Comparison of ENCODE assay signal across 12 mouse cellular contexts in genomic region chr3:57950431-57951331, GRCm38 (mm10).
DNase-seq lines count a peak whose midpoint lies in the region; ATAC-seq and TF ChIP-seq lines count a peak whose summit lies in the region.
"Had no signal": no experiment of that assay in that cellular context is flagged by ENCODE, and none has a peak within 500 bp of the region (broad histone marks: within the 10 kb centered on the region; RNA-seq: fewer than 3 reads in every experiment).

No protein-coding gene starts in this region.

- TF ChIP-seq CTCF in midbrain, postnatal 0 days (IDR thresholded peaks at IDR 0.05) = no peak

- peak; percentile 43; the same call in 1 of the 2 replicates for ATAC-seq in hindbrain, embryonic 13.5 days (ENCODE audit: low FRiP score)
- ATAC-seq in hindbrain, embryonic 12.5 days (ENCODE audit: low FRiP score) = no peak
- ATAC-seq in forebrain, embryonic 14.5 days = peak; percentile 69; the same call in 1 of the 2 replicates
- no peak for ATAC-seq in heart, embryonic 13.5 days (ENCODE audit: extremely low read depth, insufficient number of reproducible peaks, low FRiP score, low TSS enrichment)
- peak; percentile 53 for ATAC-seq in midbrain, postnatal 0 days (ENCODE audit: low FRiP score)
- no peak for ATAC-seq in granulocyte monocyte progenitor cell, adult 5-6 weeks (replicated peaks; ENCODE audit: poor library complexity, severe bottlenecking)

- no peaks in the 10 kb centered on the region for H3K9me3 ChIP-seq in hindbrain, embryonic 13.5 days
- H3K9me3 ChIP-seq in hindbrain, embryonic 12.5 days (replicated peaks) = no peaks in the 10 kb centered on the region
- H3K9me3 ChIP-seq in forebrain, embryonic 14.5 days (replicated peaks; ENCODE audit: control insufficient read depth, low read length) = no peaks in the 10 kb centered on the region
- H3K9me3 ChIP-seq in heart, embryonic 13.5 days = no peaks in the 10 kb centered on the region
- H3K9me3 ChIP-seq in midbrain, postnatal 0 days (ENCODE audit: low read length) = no peaks in the 10 kb centered on the region
- H3K9me3 ChIP-seq: neural tube, embryonic 13.5 days had no signal

- H3K9ac ChIP-seq in hindbrain, embryonic 13.5 days = no peak overlapping the region
- H3K9ac ChIP-seq in hindbrain, embryonic 12.5 days = no peak overlapping the region
- H3K9ac ChIP-seq in forebrain, embryonic 14.5 days (ENCODE audit: low read length) = 0 out of 2 replicates have a peak overlapping the region, but pooled peaks have one; percentile 8
- no peak overlapping the region for H3K9ac ChIP-seq in heart, embryonic 13.5 days
- no peak overlapping the region for H3K9ac ChIP-seq in midbrain, postnatal 0 days (replicated peaks; ENCODE audit: low read length, poor library complexity, severe bottlenecking)
- H3K9ac ChIP-seq: neural tube, embryonic 13.5 days had no signal

- WGBS in hindbrain, embryonic 13.5 days = 53% methylated on average over 7 of the region's 7 CpGs
- 62% methylated on average over 7 of the region's 7 CpGs for WGBS in hindbrain, embryonic 12.5 days
- 53% methylated on average over 7 of the region's 7 CpGs for WGBS in forebrain, embryonic 14.5 days
- WGBS in heart, embryonic 13.5 days = 46% methylated on average over 7 of the region's 7 CpGs
- 34% methylated on average over 7 of the region's 7 CpGs for WGBS in midbrain, postnatal 0 days

- no peak overlapping the region for H3K4me2 ChIP-seq in hindbrain, embryonic 13.5 days
- no peak overlapping the region for H3K4me2 ChIP-seq in hindbrain, embryonic 12.5 days (replicated peaks)
- no peak overlapping the region for H3K4me2 ChIP-seq in forebrain, embryonic 14.5 days (ENCODE audit: low read length)
- H3K4me2 ChIP-seq in heart, embryonic 13.5 days = no peak overlapping the region
- no peak overlapping the region for H3K4me2 ChIP-seq in midbrain, postnatal 0 days (ENCODE audit: low read depth, low read length, poor library complexity, severe bottlenecking)
- H3K4me2 ChIP-seq: neural tube, embryonic 13.5 days had no signal

- H3K36me3 ChIP-seq in hindbrain, embryonic 13.5 days = no peaks in the 10 kb centered on the region
- no peaks in the 10 kb centered on the region for H3K36me3 ChIP-seq in hindbrain, embryonic 12.5 days
- no peaks in the 10 kb centered on the region for H3K36me3 ChIP-seq in forebrain, embryonic 14.5 days (ENCODE audit: control insufficient read depth, insufficient read depth, low read length)
- H3K36me3 ChIP-seq in heart, embryonic 13.5 days = no peaks in the 10 kb centered on the region
- no peaks in the 10 kb centered on the region for H3K36me3 ChIP-seq in midbrain, postnatal 0 days (ENCODE audit: insufficient read depth, low read length)
- H3K36me3 ChIP-seq: neural tube, embryonic 13.5 days had no signal

- no peak overlapping the region for H3K4me3 ChIP-seq in hindbrain, embryonic 13.5 days
- H3K4me3 ChIP-seq in hindbrain, embryonic 12.5 days = no peak overlapping the region
- H3K4me3 ChIP-seq in forebrain, embryonic 14.5 days (ENCODE audit: low read depth, low read length) = no peak overlapping the region
- no peak overlapping the region for H3K4me3 ChIP-seq in heart, embryonic 13.5 days
- no peak overlapping the region for H3K4me3 ChIP-seq in midbrain, postnatal 0 days (ENCODE audit: low read depth, low read length)
- H3K4me3 ChIP-seq: neural tube, embryonic 13.5 days had no signal

- H3K27ac ChIP-seq in hindbrain, embryonic 13.5 days = no peak overlapping the region
- H3K27ac ChIP-seq in hindbrain, embryonic 12.5 days = no peak overlapping the region
- H3K27ac ChIP-seq in forebrain, embryonic 14.5 days (ENCODE audit: low read depth, low read length) = no peak overlapping the region
- 0 out of 2 replicates have a peak overlapping the region, but pooled peaks have one; percentile 12 for H3K27ac ChIP-seq in heart, embryonic 13.5 days (replicated peaks)
- peak overlapping the region; percentile 59; the same call in 1 of the 2 replicates for H3K27ac ChIP-seq in midbrain, postnatal 0 days (ENCODE audit: low read depth, low read length)
- H3K27ac ChIP-seq: neural tube, embryonic 13.5 days had no signal

- H3K4me1 ChIP-seq in hindbrain, embryonic 13.5 days (replicated peaks) = 0 out of 2 replicates have a peak, but pooled peaks cover 4% of the 10 kb centered on the region
- no peaks in the 10 kb centered on the region; the same call in 1 of the 2 replicates for H3K4me1 ChIP-seq in hindbrain, embryonic 12.5 days
- peaks cover 4% of the 10 kb centered on the region; the same call in 1 of the 2 replicates for H3K4me1 ChIP-seq in forebrain, embryonic 14.5 days (ENCODE audit: control insufficient read depth, insufficient read depth, low read length)
- peaks cover 23% of the 10 kb centered on the region for H3K4me1 ChIP-seq in heart, embryonic 13.5 days
- H3K4me1 ChIP-seq in midbrain, postnatal 0 days (ENCODE audit: insufficient read depth, low read length) = no peaks in the 10 kb centered on the region

- H3K27me3 ChIP-seq in hindbrain, embryonic 13.5 days = no peaks in the 10 kb centered on the region
- no peaks in the 10 kb centered on the region for H3K27me3 ChIP-seq in hindbrain, embryonic 12.5 days
- no peaks in the 10 kb centered on the region for H3K27me3 ChIP-seq in forebrain, embryonic 14.5 days (replicated peaks; ENCODE audit: control insufficient read depth, insufficient read depth, low read length)
- no peaks in the 10 kb centered on the region for H3K27me3 ChIP-seq in heart, embryonic 13.5 days (replicated peaks)
- no peaks in the 10 kb centered on the region for H3K27me3 ChIP-seq in midbrain, postnatal 0 days (ENCODE audit: insufficient read depth, low read length)
- H3K27me3 ChIP-seq: CH12.LX; neural tube, embryonic 13.5 days had no signal

- DNase-seq in forebrain, embryonic 14.5 days (ENCODE audit: low spot score) = peak; percentile 17
- DNase-seq in midbrain, postnatal 0 days (ENCODE audit: low spot score) = peak; percentile 66
- DNase-seq in lung, postnatal 25 days (ENCODE audit: low spot score) = no peak
- no peak for DNase-seq in spleen, postnatal 4 days (ENCODE audit: low spot score in 2 of 2)
- DNase-seq: cerebellum, adult 9-11 months; thymus, adult 2 months had no signal

Comparison
In these comparisons a context has a peak if more than half of its experiments do, and no peak if none do; other contexts are left out.
1. ATAC-seq: peak in hindbrain, embryonic 13.5 days (single experiment), forebrain, embryonic 14.5 days (single experiment) and midbrain, postnatal 0 days (single experiment); none in hindbrain, embryonic 12.5 days (single experiment), heart, embryonic 13.5 days (single experiment) and granulocyte monocyte progenitor cell, adult 5-6 weeks (single experiment).
2. H3K27ac ChIP-seq: peak in heart, embryonic 13.5 days (single experiment) and midbrain, postnatal 0 days (single experiment); none in hindbrain, embryonic 13.5 days (single experiment), hindbrain, embryonic 12.5 days (single experiment) and forebrain, embryonic 14.5 days (single experiment).
3. DNase-seq: peak in forebrain, embryonic 14.5 days (single experiment) and midbrain, postnatal 0 days (single experiment); none in lung, postnatal 25 days (single experiment) and spleen, postnatal 4 days (0 of 2).